Mouse (Mus musculus) left cerebral cortex, adult 18-20 months (tissue): ENCODE data around the gene Mta3. TPM values are rescaled to one million over a fixed set of nuclear protein-coding genes. Genes with fewer than 3 reads are reported as not detected.

ENCODE experiments used
- DNase-seq, 2 experiments: peaks; one replicate each; pipeline ENCODE4 v3.0.0; 2021 to 2022; ENCODE audit warnings: low spot score in 2 of 2, mixed read lengths in 1 of 2
- long read RNA-seq, 2 experiments: library from polyadenylated mRNA; stranded (forward); transcript quantifications; one replicate each; pipeline ENCODE4 v2.0.0; 2021
- total RNA-seq, 2 experiments: library from RNA; stranded (reverse); gene quantifications; 2 replicates each; pipeline ENCODE4 v1.2.3; 2021

The Mta3 gene
- total RNA-seq: 100 to 1,000 TPM in 1 of 2 experiments, 10 to 100 TPM in 1; 96.4 to 102 TPM
- long read RNA-seq, experiment 1, transcript Mta3-203 (14 exons, 1,723 nt): major isoform, 5 of 59 reads
- long read RNA-seq, experiment 1, partial matches to known transcripts: 3 of 59 reads
- long read RNA-seq, experiment 1, other reads (novel, unspliced or antisense): 51 of 59 reads
- long read RNA-seq, experiment 2, partial matches to known transcripts: 1 of 39 reads
- long read RNA-seq, experiment 2, other reads (novel, unspliced or antisense): 38 of 39 reads

GRCm38 (mm10) chr17:83706116-83706593 is at the start of gene Mta3:
Mta3 (plus strand) TSS chr17:83706163.
- DNase-seq: peak; percentile 56 to 67

- no peak for DNase-seq
Measured at GRCm38 (mm10) chr17:83657375-83657774, 48.6 kb upstream of the Mta3 start.

- no peak for DNase-seq
Measured at GRCm38 (mm10) chr17:83658943-83659342, 47.0 kb upstream of the Mta3 start.

GRCm38 (mm10) chr17:83664761-83665160 is 41.2 kb upstream of the Mta3 start:
- DNase-seq: no peak

GRCm38 (mm10) chr17:83666597-83667287 is 39.2 kb upstream of the Mta3 start:
- no peak for DNase-seq

GRCm38 (mm10) chr17:83667934-83668690 is 37.9 kb upstream of the Mta3 start:
- DNase-seq: no peak

GRCm38 (mm10) chr17:83672685-83673084 is 33.3 kb upstream of the Mta3 start:
- no peak for DNase-seq

GRCm38 (mm10) chr17:83677370-83677769 is 28.6 kb upstream of the Mta3 start:
- no peak for DNase-seq

GRCm38 (mm10) chr17:83681977-83682376 is 24.0 kb upstream of the Mta3 start:
- peak in 1 of 2 experiments; percentile 2 for DNase-seq

- no peak for DNase-seq
Measured at GRCm38 (mm10) chr17:83684475-83684874, 21.5 kb upstream of the Mta3 start.

GRCm38 (mm10) chr17:83690418-83690817 is 15.5 kb upstream of the Mta3 start:
- DNase-seq: no peak

GRCm38 (mm10) chr17:83691379-83691778 is 14.6 kb upstream of the Mta3 start:
- no peak for DNase-seq

- DNase-seq: no peak
Measured at GRCm38 (mm10) chr17:83693941-83694340, 12.0 kb upstream of the Mta3 start.

GRCm38 (mm10) chr17:83695785-83696184 is 10.2 kb upstream of the Mta3 start:
- DNase-seq: no peak

GRCm38 (mm10) chr17:83699062-83699724 is 6.8 kb upstream of the Mta3 start:
- no peak for DNase-seq

GRCm38 (mm10) chr17:83700125-83700524 is 5.8 kb upstream of the Mta3 start:
- DNase-seq: no peak

- DNase-seq: no peak
Measured at GRCm38 (mm10) chr17:83704469-83704868, 1.5 kb upstream of the Mta3 start.

- peak; percentile 29 to 35 for DNase-seq
Measured at GRCm38 (mm10) chr17:83705352-83706115, 429 bp upstream of the Mta3 start.

GRCm38 (mm10) chr17:83706594-83707126 is 697 bp downstream of the Mta3 start:
- peak in 1 of 2 experiments; percentile 28 for DNase-seq

GRCm38 (mm10) chr17:83707372-83707771 is 1.4 kb downstream of the Mta3 start:
- DNase-seq: no peak
